Mouse (Mus musculus): ENCODE measurements around the gene Tmem219. TPM values are rescaled to one million over a fixed set of nuclear protein-coding genes. Genes with fewer than 3 reads are reported as not detected.

The Tmem219 gene
- polyA plus RNA-seq, 1 experiment from 2014 or later, result 34.1 TPM

GRCm38 (mm10) chr7:126951741-126952140 is 29.0 kb upstream of the Tmem219 start:
- 27% methylated on average over 4 of the region's 4 CpGs for WGBS
- no peak for ATAC-seq (ENCODE audit: insufficient read depth, low FRiP score)
- no peak overlapping the region for H3K4me3 ChIP-seq (replicated peaks; ENCODE audit: low read length)
- peaks cover 19% of the 10 kb centered on the region for H3K27me3 ChIP-seq (ENCODE audit: control insufficient read depth, insufficient read depth, low read length)
- H3K4me1 ChIP-seq (ENCODE audit: control insufficient read depth, insufficient read depth, low read length), result peaks cover 7% of the 10 kb centered on the region; the same call in 1 of the 2 replicates
- no peaks in the 10 kb centered on the region for H3K9me3 ChIP-seq (replicated peaks; ENCODE audit: control insufficient read depth, low read length)
- H3K27ac ChIP-seq (ENCODE audit: low read length), result no peak overlapping the region
- no peaks in the 10 kb centered on the region for H3K36me3 ChIP-seq (ENCODE audit: control insufficient read depth, insufficient read depth, low read length)
- H3K4me2 ChIP-seq (ENCODE audit: low read depth, low read length), result no peak overlapping the region
- no peak overlapping the region for H3K9ac ChIP-seq (ENCODE audit: low read length)

DNA sequence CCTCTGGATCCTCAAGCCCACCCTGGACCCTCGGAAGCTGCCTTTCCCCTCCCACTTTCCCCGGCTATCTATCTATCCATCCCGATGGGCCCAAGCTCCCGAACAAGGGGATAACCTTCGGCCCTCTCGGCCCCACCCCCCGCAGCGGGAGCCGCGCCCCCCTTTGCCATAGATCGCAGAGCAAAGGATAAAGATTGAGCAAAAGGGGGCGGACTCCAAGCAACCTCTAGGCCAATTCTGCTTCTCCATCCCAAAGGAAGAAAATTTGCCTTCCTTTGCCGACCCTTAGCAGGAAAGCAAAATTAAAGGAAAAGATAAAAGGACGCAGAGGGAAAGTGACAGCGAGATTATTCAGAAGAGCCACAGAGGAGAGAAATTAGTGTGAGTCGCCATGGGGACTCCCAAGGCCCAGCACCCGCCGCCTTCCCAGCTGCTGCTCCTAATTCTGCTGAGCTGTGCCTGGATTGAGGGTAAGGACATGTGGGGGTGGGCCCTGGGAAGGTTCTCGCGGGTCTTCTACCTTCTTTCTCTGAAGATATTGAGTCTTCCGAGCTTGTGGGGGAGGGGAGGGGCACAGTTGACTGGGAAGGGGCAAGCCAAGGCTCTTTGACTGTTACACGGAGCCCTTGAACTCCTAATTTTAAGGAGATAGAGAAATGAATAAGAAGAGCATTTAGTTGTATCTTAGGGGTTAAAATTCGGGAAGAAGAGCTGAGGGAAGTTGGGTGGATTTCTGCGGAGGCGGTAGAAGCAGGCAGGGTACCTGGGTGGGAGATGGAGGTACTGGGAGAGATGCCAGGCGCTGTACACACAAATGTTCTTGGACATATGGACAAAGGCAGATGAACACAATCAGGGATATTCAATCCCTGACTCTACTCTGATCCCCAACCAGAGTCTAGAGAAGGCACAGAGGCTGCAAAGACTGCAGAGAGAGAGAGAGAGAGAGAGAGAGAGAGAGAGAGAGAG is 28.2 kb upstream of the Tmem219 start:
- Histone ChIP-seq H3K27ac (ENCODE audit: low read length) (no peak overlapping the region), H3K4me3 (replicated peaks; ENCODE audit: low read length) (peak overlapping the region; percentile 55), H3K9ac (ENCODE audit: low read length) (no peak overlapping the region), H3K9me3 (replicated peaks; ENCODE audit: control insufficient read depth, low read length) (no peaks in the 10 kb centered on the region), H3K4me1 (ENCODE audit: control insufficient read depth, insufficient read depth, low read length) (peaks cover 7% of the 10 kb centered on the region; the same call in 1 of the 2 replicates), H3K4me2 (ENCODE audit: low read depth, low read length) (0 out of 2 replicates have a peak overlapping the region, but pooled peaks have one; percentile 1), H3K27me3 (ENCODE audit: control insufficient read depth, insufficient read depth, low read length) (peaks cover 19% of the 10 kb centered on the region), H3K36me3 (ENCODE audit: control insufficient read depth, insufficient read depth, low read length) (no peaks in the 10 kb centered on the region)
- 6% methylated on average over 26 of the region's 26 CpGs for WGBS
- no peak for ATAC-seq (ENCODE audit: insufficient read depth, low FRiP score)

- ATAC-seq (ENCODE audit: insufficient read depth, low FRiP score), result peak; percentile 86
- Histone ChIP-seq H3K4me1 (ENCODE audit: control insufficient read depth, insufficient read depth, low read length) (peaks cover 7% of the 10 kb centered on the region; the same call in 1 of the 2 replicates), H3K4me3 (replicated peaks; ENCODE audit: low read length) (peak within 1 kb of the TSS; percentile 55), H3K4me2 (ENCODE audit: low read depth, low read length) (peak within 1 kb of the TSS; percentile 100), H3K36me3 (ENCODE audit: control insufficient read depth, insufficient read depth, low read length) (no peaks in the 10 kb centered on the region), H3K27ac (ENCODE audit: low read length) (no peak within 1 kb of the TSS), H3K27me3 (ENCODE audit: control insufficient read depth, insufficient read depth, low read length) (peaks cover 19% of the 10 kb centered on the region), H3K9ac (ENCODE audit: low read length) (peak within 1 kb of the TSS; percentile 48; the same call in 1 of the 2 replicates), H3K9me3 (replicated peaks; ENCODE audit: control insufficient read depth, low read length) (no peaks in the 10 kb centered on the region)
- under 1% methylated on average over 42 of the region's 42 CpGs for WGBS
Measured at GRCm38 (mm10) chr7:126949793-126950646, 27.3 kb upstream of the Tmem219 start, which contains the start of gene Sez6l2. TSS of gene Sez6l2 (plus strand) at chr7:126950563.

DNA sequence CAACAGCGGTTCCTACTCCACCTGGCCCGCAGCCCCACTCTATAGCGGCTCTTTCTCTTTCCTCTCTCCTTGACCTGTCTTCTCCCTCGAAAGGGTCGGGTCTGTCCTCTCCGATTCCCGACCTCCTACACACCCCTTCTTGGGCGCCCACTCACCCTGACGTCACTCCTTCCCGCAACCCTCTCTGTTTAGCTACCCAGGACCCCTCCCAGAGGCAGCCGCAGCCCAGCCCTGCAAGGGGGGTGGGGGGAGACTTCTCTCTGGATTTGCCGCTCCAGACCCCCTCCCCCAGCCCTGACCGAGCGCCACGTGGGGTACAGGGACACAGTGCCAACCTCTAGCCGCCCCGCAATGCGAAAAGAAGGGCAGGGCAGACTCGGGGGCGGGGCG is 26.7 kb upstream of the Tmem219 start, which contains the start of gene Asphd1:
Asphd1 (minus strand) TSS at position 180 of the 390 bp plus-strand sequence.
- H3K4me3 ChIP-seq (replicated peaks; ENCODE audit: low read length), result peak within 1 kb of the TSS; percentile 55
- peaks cover 7% of the 10 kb centered on the region; the same call in 1 of the 2 replicates for H3K4me1 ChIP-seq (ENCODE audit: control insufficient read depth, insufficient read depth, low read length)
- peaks cover 19% of the 10 kb centered on the region for H3K27me3 ChIP-seq (ENCODE audit: control insufficient read depth, insufficient read depth, low read length)
- H3K9me3 ChIP-seq (replicated peaks; ENCODE audit: control insufficient read depth, low read length), result no peaks in the 10 kb centered on the region
- ATAC-seq (ENCODE audit: insufficient read depth, low FRiP score), result no peak; the same call in 1 of the 2 replicates
- 0% methylated on average over 21 of the region's 21 CpGs for whole genome bisulfite sequencing
- H3K36me3 ChIP-seq (ENCODE audit: control insufficient read depth, insufficient read depth, low read length), result no peaks in the 10 kb centered on the region
- peak within 1 kb of the TSS; percentile 100 for H3K4me2 ChIP-seq (ENCODE audit: low read depth, low read length)
- H3K27ac ChIP-seq (ENCODE audit: low read length), result no peak within 1 kb of the TSS
- peak within 1 kb of the TSS; percentile 48; the same call in 1 of the 2 replicates for H3K9ac ChIP-seq (ENCODE audit: low read length)

DNA sequence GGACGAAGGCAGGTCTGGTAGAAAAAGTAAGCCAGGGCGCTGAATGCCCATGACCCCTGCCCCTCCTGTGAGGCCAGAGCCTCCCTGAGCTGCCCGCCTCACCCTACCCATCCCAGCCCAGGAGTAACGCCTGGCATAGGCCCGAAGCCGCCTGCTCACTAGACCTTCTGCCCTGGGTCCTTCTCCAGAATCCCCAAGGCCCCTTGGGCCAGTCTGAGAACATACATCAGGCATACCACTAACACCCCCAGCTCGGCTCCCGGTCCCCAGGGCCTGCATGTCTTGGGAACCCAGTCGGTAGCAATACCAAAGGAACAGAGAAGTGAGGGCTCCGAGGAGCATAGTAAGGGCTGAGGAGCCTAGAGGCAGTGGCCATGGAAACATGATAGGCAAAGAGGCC is 25.9 kb upstream of the Tmem219 start:
- Histone ChIP-seq H3K36me3 (ENCODE audit: control insufficient read depth, insufficient read depth, low read length) (no peaks in the 10 kb centered on the region), H3K9ac (ENCODE audit: low read length) (no peak overlapping the region), H3K4me2 (ENCODE audit: low read depth, low read length) (no peak overlapping the region), H3K9me3 (replicated peaks; ENCODE audit: control insufficient read depth, low read length) (no peaks in the 10 kb centered on the region), H3K4me3 (replicated peaks; ENCODE audit: low read length) (no peak overlapping the region), H3K27me3 (ENCODE audit: control insufficient read depth, insufficient read depth, low read length) (peaks cover 19% of the 10 kb centered on the region), H3K4me1 (ENCODE audit: control insufficient read depth, insufficient read depth, low read length) (peaks cover 7% of the 10 kb centered on the region; the same call in 1 of the 2 replicates), H3K27ac (ENCODE audit: low read length) (no peak overlapping the region)
- ATAC-seq (ENCODE audit: insufficient read depth, low FRiP score), result no peak
- 72% methylated on average over 10 of the region's 10 CpGs for WGBS

- H3K27me3 ChIP-seq (ENCODE audit: control insufficient read depth, insufficient read depth, low read length), result peaks cover 17% of the 10 kb centered on the region
- WGBS, result 43% methylated on average over 3 of the region's 3 CpGs
- no peak for ATAC-seq (ENCODE audit: insufficient read depth, low FRiP score)
- no peaks in the 10 kb centered on the region for H3K9me3 ChIP-seq (replicated peaks; ENCODE audit: control insufficient read depth, low read length)
- H3K4me1 ChIP-seq (ENCODE audit: control insufficient read depth, insufficient read depth, low read length), result peaks cover 7% of the 10 kb centered on the region; the same call in 1 of the 2 replicates
- no peak overlapping the region for H3K27ac ChIP-seq (ENCODE audit: low read length)
- no peaks in the 10 kb centered on the region for H3K36me3 ChIP-seq (ENCODE audit: control insufficient read depth, insufficient read depth, low read length)
- H3K4me2 ChIP-seq (ENCODE audit: low read depth, low read length), result no peak overlapping the region
- H3K9ac ChIP-seq (ENCODE audit: low read length), result no peak overlapping the region
- H3K4me3 ChIP-seq (replicated peaks; ENCODE audit: low read length), result no peak overlapping the region
Measured at GRCm38 (mm10) chr7:126946530-126946929, 23.8 kb upstream of the Tmem219 start.

GRCm38 (mm10) chr7:126941801-126942200 is 19.1 kb upstream of the Tmem219 start:
- no peak overlapping the region for H3K4me2 ChIP-seq (ENCODE audit: low read depth, low read length)
- H3K4me1 ChIP-seq (ENCODE audit: control insufficient read depth, insufficient read depth, low read length), result no peaks in the 10 kb centered on the region
- WGBS, result 85% methylated on average over 5 of the region's 5 CpGs
- H3K9ac ChIP-seq (ENCODE audit: low read length), result no peak overlapping the region
- no peaks in the 10 kb centered on the region for H3K9me3 ChIP-seq (replicated peaks; ENCODE audit: control insufficient read depth, low read length)
- no peak for ATAC-seq (ENCODE audit: insufficient read depth, low FRiP score)
- H3K27me3 ChIP-seq (ENCODE audit: control insufficient read depth, insufficient read depth, low read length), result no peaks in the 10 kb centered on the region
- no peak overlapping the region for H3K27ac ChIP-seq (ENCODE audit: low read length)
- H3K4me3 ChIP-seq (replicated peaks; ENCODE audit: low read length), result no peak overlapping the region
- no peaks in the 10 kb centered on the region for H3K36me3 ChIP-seq (ENCODE audit: control insufficient read depth, insufficient read depth, low read length)

DNA sequence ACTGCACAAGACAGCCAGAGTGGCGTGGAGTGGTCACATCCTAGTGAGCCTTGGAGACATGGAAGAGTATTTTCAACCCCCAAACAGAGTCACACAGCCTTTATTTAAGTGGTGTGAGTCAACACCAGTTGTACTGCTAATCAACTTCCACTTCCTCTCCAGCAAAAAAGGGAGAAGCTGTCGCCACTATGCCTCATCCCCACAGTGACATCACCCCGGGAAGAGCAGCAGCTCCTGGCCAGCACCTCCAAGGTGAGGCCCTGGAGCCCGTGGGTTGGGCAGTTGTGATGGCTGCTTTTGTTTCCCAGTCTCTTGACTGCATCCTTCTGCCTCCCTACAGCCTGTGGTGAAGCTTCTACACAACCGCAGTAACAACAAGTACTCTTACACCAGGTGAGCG is 18.5 kb upstream of the Tmem219 start:
- ATAC-seq (ENCODE audit: insufficient read depth, low FRiP score), result no peak
- H3K4me3 ChIP-seq (replicated peaks; ENCODE audit: low read length), result no peak overlapping the region
- no peak overlapping the region for H3K4me2 ChIP-seq (ENCODE audit: low read depth, low read length)
- H3K9me3 ChIP-seq (replicated peaks; ENCODE audit: control insufficient read depth, low read length), result no peaks in the 10 kb centered on the region
- no peaks in the 10 kb centered on the region for H3K4me1 ChIP-seq (ENCODE audit: control insufficient read depth, insufficient read depth, low read length)
- 49% methylated on average over 6 of the region's 6 CpGs for WGBS
- H3K27me3 ChIP-seq (ENCODE audit: control insufficient read depth, insufficient read depth, low read length), result no peaks in the 10 kb centered on the region
- no peak overlapping the region for H3K9ac ChIP-seq (ENCODE audit: low read length)
- no peaks in the 10 kb centered on the region for H3K36me3 ChIP-seq (ENCODE audit: control insufficient read depth, insufficient read depth, low read length)
- H3K27ac ChIP-seq (ENCODE audit: low read length), result no peak overlapping the region

Data from stomach, embryonic 16.5 days (tissue).